Mouse (Mus musculus) ovary, postnatal 10 days (tissue): ENCODE measurements around the gene Trim69.

Experiments
- DNase-seq: peaks from one replicate; pipeline ENCODE4 v3.0.0; 2022; ENCODE audit warnings: low spot score

Gene Trim69

DNA sequence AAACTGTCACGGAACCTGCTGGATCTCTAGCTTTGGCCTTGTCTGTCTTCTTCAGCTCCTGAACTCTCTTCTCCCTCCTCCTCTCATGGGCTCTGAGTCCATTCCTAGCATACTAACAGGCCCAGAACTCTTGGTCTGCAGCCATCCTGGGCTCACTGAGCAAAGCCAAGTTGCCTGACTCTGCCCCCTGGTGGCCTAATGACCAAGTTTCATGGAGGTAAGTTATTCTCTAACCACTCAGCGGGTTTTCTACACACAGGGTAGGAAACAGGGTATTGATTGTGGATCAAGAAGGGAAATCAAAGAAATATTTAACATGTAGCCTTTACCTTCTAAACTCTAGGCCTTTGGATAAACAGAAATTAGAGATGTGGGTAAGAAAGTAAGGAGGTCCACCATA is at the start of gene Trim69:
TSS of gene Trim69 (plus strand) at position 21 of the 400 bp plus-strand sequence.
- peak; percentile 49 for DNase-seq

DNA sequence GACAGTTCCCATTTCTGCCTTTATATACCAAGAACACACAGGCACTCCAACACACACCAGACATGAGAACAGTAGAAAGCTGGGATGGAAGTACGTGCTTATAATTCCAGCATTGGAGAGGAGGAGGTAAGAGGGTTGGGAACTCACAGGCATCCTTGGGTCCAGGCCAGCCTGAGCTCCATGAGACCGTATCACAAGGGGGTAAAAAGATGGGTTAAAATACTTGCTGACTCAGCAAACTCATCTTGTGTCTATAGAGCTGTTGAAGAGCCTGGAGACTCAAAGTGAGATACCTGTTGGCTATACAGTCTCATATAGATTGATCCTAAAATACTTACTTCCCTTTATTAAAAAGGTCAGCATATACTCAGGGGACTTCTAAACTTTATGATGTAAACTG is 43.6 kb upstream of the Trim69 start:
- no peak for DNase-seq

DNA sequence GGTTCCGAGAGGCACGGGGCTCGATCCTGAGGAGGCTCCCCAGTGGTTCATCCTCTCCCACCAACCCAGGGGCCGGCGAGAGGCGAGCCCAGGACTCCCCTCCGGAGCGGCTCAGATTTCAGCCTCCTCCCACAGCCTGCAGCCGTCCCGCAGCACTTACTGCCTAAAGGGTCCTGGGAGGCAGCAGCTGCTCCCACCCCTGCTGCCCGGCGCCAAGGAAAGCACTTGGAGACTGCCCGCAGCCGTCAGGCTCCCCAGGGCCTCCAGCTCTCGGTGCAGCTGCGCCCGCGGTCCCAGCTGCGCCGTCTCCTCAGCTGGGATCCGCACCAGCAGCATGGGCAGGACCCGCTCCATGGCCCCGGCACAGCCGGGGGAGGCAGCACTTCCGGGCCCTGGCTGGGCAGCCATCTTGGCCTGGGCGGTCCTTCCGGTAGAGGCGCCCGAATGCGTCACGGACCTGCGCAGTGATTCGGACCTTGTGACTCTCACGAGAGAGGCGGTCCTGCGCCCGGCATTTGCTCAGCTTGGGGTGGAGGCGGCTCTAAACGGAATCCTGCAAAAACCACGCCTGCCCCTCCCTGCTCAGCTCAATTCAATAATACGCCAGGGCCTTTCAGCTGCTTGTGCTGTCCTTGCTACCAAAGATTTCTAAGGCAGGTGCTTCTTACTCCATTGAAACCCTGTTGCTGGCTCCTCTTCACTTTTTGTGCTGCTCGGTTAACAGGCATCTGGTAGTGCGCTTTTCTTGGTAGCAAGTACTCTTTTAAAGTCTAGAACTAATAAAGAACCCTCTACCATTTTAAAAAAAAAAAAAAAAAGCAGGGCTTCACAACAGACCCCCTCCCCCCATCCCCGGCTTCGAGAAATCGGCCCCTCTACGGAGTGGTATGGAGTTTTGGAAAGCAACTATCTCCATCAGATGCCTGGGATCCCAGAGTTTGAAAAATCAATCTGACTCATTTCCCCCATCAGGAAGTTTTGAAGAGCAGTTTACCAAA is 42.2 kb upstream of the Trim69 start, which contains the start of gene Spg11:
TSS of gene Spg11 (minus strand) at position 426 of the 998 bp plus-strand sequence.
- DNase-seq, result peak; percentile 92

GRCm38 (mm10) chr2:122125680-122126572 is 34.6 kb upstream of the Trim69 start:
- DNase-seq, result no peak

DNA sequence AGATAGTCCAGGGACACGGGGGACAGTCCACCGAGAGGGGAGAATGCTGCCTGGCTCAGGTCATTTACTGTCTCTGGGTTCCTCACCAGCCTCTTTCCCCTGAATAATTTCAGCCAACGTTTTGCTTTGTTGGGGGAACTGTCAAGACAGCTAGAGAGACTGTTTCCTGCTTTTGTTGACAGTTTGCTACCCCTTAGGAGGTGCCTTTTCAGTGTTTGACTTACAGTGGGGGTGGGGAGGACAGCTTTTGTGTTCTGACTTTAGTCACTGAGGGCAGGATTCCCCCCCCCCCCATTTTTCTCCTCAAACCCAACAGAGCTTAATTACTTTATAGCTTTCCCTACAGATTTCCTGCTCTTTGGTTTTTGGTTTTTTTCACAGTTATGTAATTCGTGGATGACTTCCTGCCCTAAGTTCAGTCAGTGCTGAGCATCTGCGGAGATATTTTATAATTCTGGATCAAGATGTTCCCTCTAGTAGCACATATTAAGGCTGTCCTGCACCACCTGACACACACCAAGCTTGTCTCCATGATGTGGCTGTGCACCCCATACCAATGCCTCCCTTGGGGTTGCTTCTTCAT is 33.6 kb upstream of the Trim69 start:
- DNase-seq, result no peak

- DNase-seq, result no peak
These were observed 32.9 kb upstream of the Trim69 start for GRCm38 (mm10) chr2:122127635-122128034.

GRCm38 (mm10) chr2:122132078-122132477 is 28.4 kb upstream of the Trim69 start:
- no peak for DNase-seq

DNA sequence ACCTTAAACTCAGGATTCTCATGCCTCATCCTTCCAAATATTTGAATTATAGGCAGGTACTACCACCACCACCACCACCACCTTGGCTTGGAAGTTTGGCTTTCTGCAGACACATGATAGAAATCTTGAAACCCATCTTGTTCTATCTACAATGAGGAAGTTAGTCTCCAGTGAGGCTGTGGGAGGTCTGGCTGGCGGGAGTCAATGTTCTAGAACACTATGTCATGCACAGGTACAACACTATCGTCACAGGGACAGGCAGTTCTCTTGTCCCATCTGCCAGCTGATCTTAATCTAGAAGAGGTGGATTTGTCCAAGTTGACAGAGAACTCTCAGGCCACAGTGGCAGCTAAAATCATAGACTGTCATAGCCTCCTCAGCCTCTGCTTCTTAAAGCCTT is 27.9 kb upstream of the Trim69 start:
- no peak for DNase-seq

DNA sequence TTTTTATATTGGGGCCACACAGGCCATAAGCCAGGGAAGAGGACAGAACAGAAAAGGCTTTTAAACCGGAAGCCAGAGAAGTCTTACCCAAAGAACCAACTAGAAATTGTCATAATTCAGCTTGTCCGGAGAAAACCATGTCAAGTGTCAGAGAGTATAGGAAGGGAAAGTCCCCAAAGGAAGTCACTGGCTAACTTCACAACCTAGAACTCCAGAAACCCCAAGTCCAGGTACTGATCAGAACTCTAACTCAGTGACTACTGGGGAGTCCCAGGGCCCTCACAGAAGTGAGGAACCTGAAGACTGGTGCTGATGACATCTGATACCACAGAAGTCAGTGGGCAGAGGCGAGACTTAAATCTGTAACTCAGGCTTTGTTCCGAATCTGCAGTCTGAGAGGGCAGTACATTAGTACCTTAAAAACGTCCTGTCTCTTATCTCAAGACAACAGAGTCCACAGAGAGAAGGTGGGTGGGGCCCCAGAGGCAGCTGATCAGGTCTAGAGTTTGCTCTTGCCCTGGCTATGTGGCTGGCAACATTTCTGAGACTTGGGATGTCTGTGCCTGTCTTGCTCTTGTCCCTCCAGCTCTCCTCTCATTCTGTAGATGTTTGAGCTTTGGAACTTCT is 22.5 kb upstream of the Trim69 start:
- DNase-seq, result no peak

DNA sequence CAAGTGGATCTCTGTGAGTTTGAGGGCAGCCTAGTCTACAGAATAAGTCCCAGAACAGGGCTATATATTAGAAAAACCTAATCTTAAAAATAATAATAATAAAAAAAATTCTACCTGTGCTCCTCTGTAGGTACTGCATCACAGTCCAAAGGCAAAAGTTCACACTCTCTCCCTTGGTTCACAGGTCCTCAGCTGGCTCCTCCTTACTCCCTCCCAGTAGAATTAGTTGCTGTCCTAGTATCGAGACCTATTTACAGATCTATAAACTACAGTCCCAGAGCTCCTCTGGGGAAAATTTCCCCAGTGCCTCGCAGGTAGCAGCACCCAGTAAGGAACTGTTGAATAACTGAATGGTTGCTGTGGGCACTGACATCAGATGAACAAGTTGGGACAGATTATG is 19.7 kb upstream of the Trim69 start:
- no peak for DNase-seq

DNA sequence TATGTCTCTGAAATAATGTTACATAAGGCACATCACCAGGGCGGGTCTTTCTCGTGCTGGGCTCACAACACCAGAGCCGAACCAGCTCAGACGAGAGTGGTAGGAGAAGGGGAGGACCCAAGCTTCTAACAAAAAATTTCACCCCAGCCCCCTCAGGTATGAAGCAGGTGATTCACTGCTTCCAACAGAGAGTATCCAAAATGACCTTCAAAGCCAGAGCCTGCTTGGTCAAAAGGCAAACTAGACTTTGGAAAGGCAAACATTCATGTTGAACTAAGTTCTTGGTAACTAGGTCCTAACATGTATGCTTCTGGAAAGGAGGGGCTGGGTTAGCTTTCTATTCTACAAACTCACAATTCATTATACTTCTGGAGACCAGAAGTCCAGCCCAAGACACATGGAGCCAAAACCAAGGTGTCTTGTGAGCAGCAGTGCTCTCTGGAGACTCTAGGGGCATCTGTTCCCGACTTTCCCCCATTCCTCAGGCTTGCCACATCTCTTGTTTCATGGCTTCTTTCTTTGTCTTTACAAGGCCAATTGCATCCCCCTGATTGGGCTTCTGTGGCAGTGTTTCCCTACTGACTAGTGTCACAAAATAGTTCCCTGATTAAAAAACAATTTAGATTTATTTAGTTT is 19.1 kb upstream of the Trim69 start:
- DNase-seq, result no peak

- DNase-seq, result no peak
These were observed 17.4 kb upstream of the Trim69 start for GRCm38 (mm10) chr2:122143111-122143510.

DNA sequence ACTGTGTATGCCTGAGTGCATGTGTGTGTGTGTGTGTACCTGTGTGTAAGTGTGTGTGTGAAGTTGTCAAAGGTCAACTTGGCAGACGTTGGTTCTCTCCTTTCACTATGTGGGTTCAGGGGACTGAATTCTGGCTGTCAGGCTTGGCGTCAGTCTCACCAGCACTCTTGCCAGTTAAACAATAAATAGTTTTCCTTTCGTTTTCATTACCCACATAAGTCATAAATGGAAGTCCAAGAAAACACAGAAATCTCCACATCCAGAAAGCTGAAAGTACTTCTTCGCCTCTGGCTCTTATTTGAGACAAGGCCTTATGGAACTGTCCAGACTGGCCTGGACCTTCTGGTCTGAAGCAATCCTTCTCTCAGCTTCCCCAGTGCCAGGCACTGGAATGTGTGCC is 14.7 kb upstream of the Trim69 start:
- no peak for DNase-seq

GRCm38 (mm10) chr2:122146687-122147086 is 13.8 kb upstream of the Trim69 start:
- no peak for DNase-seq

- peak; percentile 93 for DNase-seq
These were observed 12.8 kb upstream of the Trim69 start, which contains the start of gene B2m for GRCm38 (mm10) chr2:122147508-122148241. B2m (plus strand) TSS chr2:122147686.

DNA sequence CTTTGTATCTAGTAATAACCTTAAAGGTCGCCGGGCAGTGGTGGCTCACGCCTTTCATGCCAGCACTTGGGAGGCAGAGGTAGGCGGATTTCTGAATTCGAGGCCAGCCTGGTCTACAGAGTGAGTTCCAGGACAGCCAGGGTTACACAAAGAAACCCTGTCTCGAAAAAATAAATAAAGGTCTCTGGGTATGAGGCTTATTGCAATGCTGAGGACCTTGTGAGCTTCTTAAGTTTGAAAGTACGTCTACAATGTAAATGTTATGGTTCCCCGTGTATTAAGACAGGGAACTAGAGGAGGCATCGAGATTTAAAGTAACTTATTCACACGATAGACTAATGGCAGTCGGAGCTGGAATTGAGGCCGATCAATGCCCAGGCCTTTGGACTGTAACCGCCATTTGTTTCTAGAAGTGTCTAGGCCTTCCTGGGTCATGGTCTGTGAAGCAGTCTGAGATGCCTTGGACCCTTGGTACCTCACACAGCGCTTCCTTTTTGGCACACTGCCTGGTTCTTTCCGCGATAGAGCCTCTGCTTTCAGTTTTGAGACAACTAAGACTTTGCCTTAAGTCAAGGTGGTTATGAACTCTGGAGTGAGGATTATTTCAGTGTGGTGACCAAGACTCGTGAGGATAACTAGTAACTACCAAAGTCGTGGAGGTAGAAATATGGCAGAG is 12.1 kb upstream of the Trim69 start:
- peak; percentile 19 for DNase-seq

DNA sequence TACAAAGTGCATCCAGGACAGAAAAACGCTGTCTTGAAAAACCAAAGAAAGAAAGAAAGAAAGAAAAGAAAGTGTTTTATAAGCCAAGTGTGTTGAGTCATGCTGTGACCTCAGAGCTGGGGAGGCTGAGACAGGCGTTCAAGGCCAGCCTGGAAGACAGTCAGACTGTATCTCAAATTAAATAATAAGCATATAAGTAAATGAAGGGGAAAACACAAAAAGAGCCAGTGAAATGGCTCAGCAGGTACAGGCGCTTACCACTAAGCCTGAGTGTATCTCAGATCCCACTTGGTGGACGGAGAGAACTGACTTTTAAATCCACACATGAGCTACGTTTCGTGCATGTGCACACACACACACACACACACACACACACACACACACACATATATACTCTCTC is 11.2 kb upstream of the Trim69 start:
- no peak for DNase-seq

DNA sequence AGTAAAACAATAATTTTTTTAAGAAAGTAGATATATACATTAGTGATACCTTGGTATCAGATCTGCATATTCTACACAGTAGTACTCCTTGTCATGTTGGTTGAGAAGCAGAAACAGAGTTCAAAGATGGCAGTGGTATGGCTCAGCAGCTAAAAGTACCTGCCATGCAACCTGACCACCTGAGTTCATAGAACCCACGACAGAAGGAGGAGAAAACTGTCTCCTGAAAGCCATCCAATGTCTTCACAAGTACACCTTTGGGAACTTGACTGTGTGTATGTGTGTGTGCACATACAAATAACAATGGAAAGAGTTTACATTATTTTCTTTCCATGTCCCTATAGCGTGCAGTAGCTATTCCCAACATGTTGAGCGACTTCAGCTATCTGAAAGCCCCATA is 10.8 kb upstream of the Trim69 start:
- no peak for DNase-seq

DNA sequence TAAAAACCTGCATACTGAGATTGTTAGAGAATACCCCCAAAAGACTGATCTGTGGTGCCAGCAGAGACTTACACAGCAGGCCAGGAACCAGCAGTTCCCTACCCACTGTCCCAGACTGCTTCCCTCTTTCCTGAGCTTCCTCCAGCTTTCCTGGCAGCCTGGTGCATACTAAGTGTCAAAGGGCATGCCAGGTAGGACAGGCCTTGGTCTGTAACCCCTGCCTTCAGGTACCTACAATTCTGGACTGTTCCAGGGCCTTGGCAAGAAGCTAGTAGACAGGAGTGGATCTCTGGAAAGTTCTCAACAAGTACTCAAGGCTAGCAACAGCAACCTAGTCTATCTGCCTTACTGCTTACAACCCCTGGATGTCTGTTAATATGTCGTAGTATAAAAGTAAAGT is 9.3 kb upstream of the Trim69 start:
- DNase-seq, result no peak

GRCm38 (mm10) chr2:122152850-122153249 is 7.7 kb upstream of the Trim69 start:
- no peak for DNase-seq
